Mouse (Mus musculus): ENCODE data around the gene Rnf121.

GRCm38 (mm10) chr7:102016936-102017335, 48.3 kb downstream of the Rnf121 start:
- TF ChIP-seq CTCF (IDR thresholded peaks at IDR 0.05) (no peak), EP300 (IDR thresholded peaks at IDR 0.05) (no peak)

All from lung, postnatal 0 days (tissue).